9 mouse cellular contexts compared by ENCODE assay signal in genomic region chr19:57642980-57643379, GRCm38 (mm10). TPM values are rescaled to one million over a fixed set of nuclear protein-coding genes. Genes with fewer than 3 reads are reported as not detected.
DNase-seq lines count a peak whose midpoint lies in the region; ATAC-seq and TF ChIP-seq lines count a peak whose summit lies in the region.
"Had no signal": no experiment of that assay in that cellular context is flagged by ENCODE, and none has a peak within 500 bp of the region (broad histone marks: within the 10 kb centered on the region; RNA-seq: fewer than 3 reads in every experiment).

No protein-coding gene starts in this region.

- no peak for ATAC-seq in heart, postnatal 0 days (ENCODE audit: insufficient read depth, low read depth)
- peak; percentile 67; the same call in 1 of the 2 replicates for ATAC-seq in embryonic facial prominence, embryonic 15.5 days (ENCODE audit: insufficient number of reproducible peaks, low FRiP score, low TSS enrichment, low read depth)

- TF ChIP-seq EP300 in heart, postnatal 0 days (IDR thresholded peaks at IDR 0.05; ENCODE audit: low read depth), result no peak

- DNase-seq in heart, postnatal 0 days (ENCODE audit: low spot score), result peak; percentile 33
- DNase-seq in heart, adult 11 months, result no peak
- DNase-seq in 3134 (ENCODE audit: extremely low read depth, insufficient read length, low spot score) (peak; percentile 23), ES-E14 (ENCODE audit: low read depth, low spot score) (no peak)
- DNase-seq in adrenal gland, adult 18-20 months (ENCODE audit: low spot score in 2 of 2), result no peak
- no peak for DNase-seq in thymus, postnatal 36 days
- no peak for DNase-seq in frontal cortex, postnatal 10 days (ENCODE audit: low spot score in 2 of 2)

- no peaks in the 10 kb centered on the region for H3K27me3 ChIP-seq in heart, postnatal 0 days (ENCODE audit: control insufficient read depth, insufficient read depth, low read length)
- H3K27me3 ChIP-seq in embryonic facial prominence, embryonic 15.5 days, result no peaks in the 10 kb centered on the region
- H3K27me3 ChIP-seq: limb, embryonic 12.5 days had no signal

- no peaks in the 10 kb centered on the region for H3K9me3 ChIP-seq in heart, postnatal 0 days (replicated peaks; ENCODE audit: control insufficient read depth, low read length)
- H3K9me3 ChIP-seq in ES-E14 (ENCODE audit: control insufficient read depth, insufficient read depth, low read depth, low read length), result no peaks in the 10 kb centered on the region
- no peaks in the 10 kb centered on the region for H3K9me3 ChIP-seq in embryonic facial prominence, embryonic 15.5 days (replicated peaks)
- H3K9me3 ChIP-seq: limb, embryonic 12.5 days had no signal

- H3K4me2 ChIP-seq in heart, postnatal 0 days (ENCODE audit: low read depth, low read length), result no peak overlapping the region
- H3K4me2 ChIP-seq in embryonic facial prominence, embryonic 15.5 days (replicated peaks), result no peak overlapping the region
- H3K4me2 ChIP-seq: limb, embryonic 12.5 days had no signal

- WGBS in heart, postnatal 0 days, result 52% methylated on average over 2 of the region's 2 CpGs
- WGBS in embryonic facial prominence, embryonic 15.5 days, result 31% methylated on average over 2 of the region's 2 CpGs

- no peaks in the 10 kb centered on the region for H3K4me1 ChIP-seq in heart, postnatal 0 days (ENCODE audit: control insufficient read depth, insufficient read depth)
- peaks cover 0 to 2% of the 10 kb centered on the region in 2 experiments; a peak in 1 of 4 replicates for H3K4me1 ChIP-seq in ES-E14 (ENCODE audit: control insufficient read depth in 2 of 2, insufficient read depth in 2 of 2, low read length in 2 of 2, poor library complexity in 1 of 2)
- no peaks in the 10 kb centered on the region for H3K4me1 ChIP-seq in embryonic facial prominence, embryonic 15.5 days
- H3K4me1 ChIP-seq: limb, embryonic 12.5 days had no signal

- no peak overlapping the region for H3K4me3 ChIP-seq in heart, postnatal 0 days (ENCODE audit: low read depth, low read length)
- H3K4me3 ChIP-seq in ES-E14 (ENCODE audit: insufficient read depth in 1 of 2, low read depth in 1 of 2, low read length in 2 of 2, poor library complexity in 1 of 2, severe bottlenecking in 1 of 2), result no peak overlapping the region
- no peak overlapping the region for H3K4me3 ChIP-seq in embryonic facial prominence, embryonic 15.5 days (replicated peaks)
- H3K4me3 ChIP-seq: limb, embryonic 12.5 days had no signal

- 0 out of 2 replicates have a peak, but pooled peaks cover 9% of the 10 kb centered on the region for H3K36me3 ChIP-seq in heart, postnatal 0 days (replicated peaks; ENCODE audit: control insufficient read depth, insufficient read depth, low read length)
- H3K36me3 ChIP-seq in ES-E14 (ENCODE audit: control insufficient read depth, insufficient read depth, low read length, poor library complexity, severe bottlenecking), result no peaks in the 10 kb centered on the region
- H3K36me3 ChIP-seq in embryonic facial prominence, embryonic 15.5 days, result no peaks in the 10 kb centered on the region; the same call in 1 of the 2 replicates

- TF ChIP-seq CTCF in heart, postnatal 0 days (IDR thresholded peaks at IDR 0.05; ENCODE audit: low read depth), result peak; percentile 46

- no peak overlapping the region for H3K27ac ChIP-seq in heart, postnatal 0 days (ENCODE audit: low read depth)
- no peak overlapping the region for H3K27ac ChIP-seq in ES-E14 (ENCODE audit: insufficient read depth, low read depth, low read length, poor library complexity, severe bottlenecking)
- H3K27ac ChIP-seq in embryonic facial prominence, embryonic 15.5 days (replicated peaks), result no peak overlapping the region
- H3K27ac ChIP-seq: limb, embryonic 12.5 days had no signal

- H3K9ac ChIP-seq in heart, postnatal 0 days (replicated peaks; ENCODE audit: low read depth, low read length), result no peak overlapping the region
- no peak overlapping the region for H3K9ac ChIP-seq in ES-E14 (ENCODE audit: insufficient read depth, low read depth, low read length, poor library complexity, severe bottlenecking)
- no peak overlapping the region for H3K9ac ChIP-seq in embryonic facial prominence, embryonic 15.5 days
- H3K9ac ChIP-seq: limb, embryonic 12.5 days had no signal

- in situ Hi-C loops in ES-E14 (cut with MboI; ENCODE audit: low sequenced_read_pairs in 2 of 2, unreplicated experiment in 2 of 2), result loop anchor here (10.0 to 25.0 kb wide), 2 partner anchors 158 to 481 kb away; no protein-coding TSS in a partner anchor

TF ChIP-seq in ES-E14, 5 proteins besides CTCF, POLR2A, EP300 and RAD21:
- TF ChIP-seq HCFC1 (IDR thresholded peaks at IDR 0.05; ENCODE audit: borderline replicate concordance, insufficient read depth, low read length), result no peak
- peak; percentile 30; the same call in 1 of the 2 replicates for TF ChIP-seq ZC3H11A (IDR thresholded peaks at IDR 0.05; ENCODE audit: borderline replicate concordance, low read depth, low read length)

RNA-seq across cellular contexts. Expression of gene Atrnl1, which starts 32.1 kb away (rescaled TPM):
- total RNA-seq in heart, postnatal 0 days (2014; rRNA removed; ENCODE audit: low replicate concordance), result 16.9 and 21.2 TPM in 2 replicates
- 1.4 and 1.7 TPM in 2 replicates for polyA plus RNA-seq in heart, postnatal 0 days (2015; fragmentation: Nextera tagmentation; extraction: Ambion mirVana)
- 6.3 and 6.7 TPM in 2 replicates for total RNA-seq in ES-E14 (2012; rRNA removed)
- 7.1 and 8.0 TPM in 2 replicates for polyA plus RNA-seq in embryonic facial prominence, embryonic 15.5 days (2015; fragmentation: Nextera tagmentation; extraction: Ambion mirVana)
- total RNA-seq in adrenal gland, adult 18-20 months (2021), result 10 to 100 TPM; 22.4 to 23.5 TPM

Comparison
In these comparisons a context has a peak if more than half of its experiments do, and no peak if none do; other contexts are left out.
1. DNase-seq: peak in heart, postnatal 0 days (single experiment) and 3134 (single experiment); none in heart, adult 11 months (single experiment), ES-E14 (single experiment), adrenal gland, adult 18-20 months (0 of 2), thymus, postnatal 36 days (0 of 2) and frontal cortex, postnatal 10 days (0 of 2).